Mouse (Mus musculus) hindbrain, embryonic 11.5 days (tissue): ENCODE results near the gene Atf7ip. TPM values are rescaled to one million over a fixed set of nuclear protein-coding genes. Genes with fewer than 3 reads are reported as not detected.

Experiments
- ATAC-seq: fragments of 200-750 bp; cut with Nextera tagmentation; 2 replicates; pipeline ENCODE4 v1.8.0; 2017; ENCODE audit warnings: mild to moderate bottlenecking, moderate TSS enrichment, moderate library complexity; ENCODE audit not compliant: low FRiP score
- DNase-seq: peaks from one replicate; pipeline ENCODE4 v3.0.0-alpha.2; 2015; ENCODE audit warnings: low spot score
- H3K27ac ChIP-seq: fragments of 300-500 bp; sonication (generic); 2 replicates; pipeline ENCODE4 v1.5.1; 2014; ENCODE audit warnings: mild to moderate bottlenecking, low read depth, low read length
- H3K27me3 ChIP-seq: fragments of 300-500 bp; sonication (generic); 2 replicates; pipeline ENCODE4 v1.6.1; 2014; ENCODE audit warnings: mild to moderate bottlenecking, low read length, moderate library complexity, mixed read lengths; ENCODE audit not compliant: control insufficient read depth, insufficient read depth
- H3K36me3 ChIP-seq: fragments of 300-500 bp; sonication (generic); 2 replicates; pipeline ENCODE4 v1.6.1; 2014; ENCODE audit warnings: mild to moderate bottlenecking, low read length, moderate library complexity, mixed read lengths; ENCODE audit not compliant: control insufficient read depth, insufficient read depth
- H3K4me1 ChIP-seq: fragments of 300-500 bp; sonication (generic); replicated peaks from 2 replicates; pipeline ENCODE4 v1.6.1; 2014; ENCODE audit warnings: low read length, mixed read lengths; ENCODE audit not compliant: control insufficient read depth, insufficient read depth
- H3K4me2 ChIP-seq: fragments of 300-500 bp; sonication (generic); replicated peaks from 2 replicates; pipeline ENCODE4 v1.6.1; 2014; ENCODE audit warnings: mild to moderate bottlenecking, low read depth, low read length
- H3K4me3 ChIP-seq: fragments of 300-500 bp; sonication (generic); 2 replicates; pipeline ENCODE4 v1.5.1; 2014; ENCODE audit warnings: low read depth, low read length
- H3K9ac ChIP-seq: fragments of 300-500 bp; sonication (generic); 2 replicates; pipeline ENCODE4 v1.6.1; 2014; ENCODE audit warnings: low read depth, low read length
- H3K9me3 ChIP-seq: fragments of 300-500 bp; sonication (generic); 2 replicates; pipeline ENCODE4 v1.6.1; 2016; ENCODE audit warnings: low read length; ENCODE audit not compliant: control insufficient read depth
- WGBS: fragments of 180-500 bp; shearing (Covaris S2); extraction: QIAGEN DNeasy Blood & Tissue Kit; methylation state at CpG from one replicate; pipeline ENCODE4 v1.1.7; 2014; 5-methylcytosine and 5-hydroxymethylcytosine counted together
- polyA plus RNA-seq: library from polyadenylated mRNA; unstranded; fragments of >200 nt; fragmentation: Nextera tagmentation; extraction: Ambion mirVana; gene quantifications from 2 replicates; pipeline ENCODE4 v1.2.1, GENCODE M21; 2014

Gene Atf7ip
- polyA plus RNA-seq, 1 experiment from 2014 or later, result 73.7 TPM

DNA sequence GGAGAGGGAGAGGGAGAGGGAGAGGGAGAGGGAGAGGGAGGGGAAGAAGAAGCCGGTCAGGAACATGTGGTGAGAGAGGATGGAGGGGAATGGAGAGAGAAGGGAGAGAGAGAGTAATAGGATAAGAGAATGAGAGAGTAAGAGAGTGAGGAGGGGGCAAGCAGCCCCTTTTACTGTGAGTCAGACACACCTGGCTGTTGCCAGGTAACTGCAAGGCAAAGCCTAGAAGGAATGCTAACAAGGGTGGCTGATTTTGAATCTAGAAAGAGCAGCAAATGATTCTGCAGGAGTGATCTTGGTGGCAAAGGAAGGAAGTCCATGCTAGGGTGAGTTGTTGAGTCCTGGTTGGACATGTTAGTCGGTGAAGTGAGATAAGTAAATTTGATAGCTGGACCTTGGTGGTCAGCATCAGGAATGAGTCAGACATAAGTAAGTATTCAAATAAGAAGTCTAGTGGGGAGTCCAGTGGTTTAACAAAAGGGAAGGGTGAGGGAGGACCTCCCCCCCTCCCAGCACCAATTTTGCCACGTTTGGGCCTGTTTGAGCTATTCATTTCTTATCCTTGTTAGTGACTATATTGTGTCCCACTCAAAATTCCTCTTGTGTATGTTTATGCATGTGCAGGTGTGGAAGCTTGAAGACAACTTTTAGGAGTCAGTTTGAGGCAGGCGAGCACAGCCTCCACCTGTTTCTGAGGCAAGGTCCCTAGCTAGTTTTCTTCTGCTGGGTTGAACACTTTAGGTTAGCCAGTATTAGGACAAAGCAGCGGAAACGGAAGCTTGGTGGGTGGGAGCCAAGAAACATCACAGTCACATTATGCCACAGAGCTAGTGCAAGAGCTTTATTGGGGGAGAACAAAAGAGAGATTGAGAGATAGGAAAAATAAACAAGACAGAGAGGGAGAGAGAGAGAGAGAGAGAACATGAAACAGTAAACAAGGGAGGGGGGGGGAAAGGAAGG is 15.2 kb upstream of the Atf7ip start:
- no peak overlapping the region for H3K4me3 ChIP-seq
- H3K27ac ChIP-seq, result no peak overlapping the region
- 73% methylated on average over 6 of the region's 6 CpGs for WGBS
- no peaks in the 10 kb centered on the region for H3K36me3 ChIP-seq
- no peaks in the 10 kb centered on the region for H3K27me3 ChIP-seq
- H3K4me2 ChIP-seq, result no peak overlapping the region
- H3K9me3 ChIP-seq, result no peaks in the 10 kb centered on the region
- ATAC-seq (no peak), DNase-seq (no peak)
- H3K9ac ChIP-seq, result no peak overlapping the region
- no peaks in the 10 kb centered on the region for H3K4me1 ChIP-seq

DNA sequence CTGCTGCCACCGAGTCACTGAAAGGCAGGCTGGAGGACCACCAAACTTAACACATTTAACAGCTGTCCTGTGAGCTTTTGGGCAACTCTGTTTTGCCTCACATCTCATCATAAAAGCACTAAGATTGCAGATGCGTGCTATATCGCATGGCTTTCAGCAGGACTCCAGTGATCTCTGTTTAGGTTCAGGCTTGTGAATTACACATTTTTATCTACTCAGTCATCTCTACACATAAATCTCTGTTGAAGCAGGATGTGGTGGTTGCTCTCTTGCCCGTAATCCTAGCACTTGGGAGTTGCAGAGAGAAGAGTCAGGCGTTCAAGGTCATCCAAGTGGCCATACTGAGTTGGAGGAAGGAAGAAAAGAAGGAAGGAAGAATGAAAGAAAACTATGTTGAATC is 14.3 kb upstream of the Atf7ip start:
- 86% methylated on average over 5 of the region's 5 CpGs for WGBS
- ATAC-seq (no peak), DNase-seq (no peak)
- no peaks in the 10 kb centered on the region for H3K4me1 ChIP-seq
- no peaks in the 10 kb centered on the region for H3K36me3 ChIP-seq
- H3K9me3 ChIP-seq, result no peaks in the 10 kb centered on the region
- H3K4me3 ChIP-seq, result no peak overlapping the region
- no peak overlapping the region for H3K4me2 ChIP-seq
- H3K9ac ChIP-seq, result no peak overlapping the region
- no peaks in the 10 kb centered on the region for H3K27me3 ChIP-seq
- no peak overlapping the region for H3K27ac ChIP-seq

DNA sequence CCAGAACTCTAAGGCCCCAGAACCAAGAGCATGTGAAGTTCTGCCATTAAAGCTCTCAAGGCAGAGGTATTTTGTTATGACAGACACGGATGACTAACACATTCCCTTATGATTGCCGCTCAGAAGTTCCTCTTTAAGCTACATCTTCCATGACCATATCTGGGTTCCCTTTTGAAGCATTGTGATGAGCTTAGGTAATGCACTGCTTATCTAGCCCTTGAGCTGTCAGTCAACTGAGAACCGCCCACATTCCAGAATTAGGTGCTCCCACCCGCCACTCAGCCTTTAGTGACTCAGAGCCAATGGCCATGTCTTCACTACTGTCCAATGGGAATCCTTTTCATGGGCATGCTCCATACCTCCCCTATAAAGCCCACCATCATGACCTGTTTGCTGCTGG is 13.7 kb upstream of the Atf7ip start:
- Histone ChIP-seq H3K9me3 (no peaks in the 10 kb centered on the region), H3K27me3 (no peaks in the 10 kb centered on the region), H3K4me2 (no peak overlapping the region), H3K36me3 (no peaks in the 10 kb centered on the region), H3K9ac (no peak overlapping the region), H3K4me3 (no peak overlapping the region), H3K4me1 (no peaks in the 10 kb centered on the region), H3K27ac (no peak overlapping the region)
- ATAC-seq, result no peak
- DNase-seq, result no peak
- WGBS, result 91% methylated on average over 4 of the region's 4 CpGs

DNA sequence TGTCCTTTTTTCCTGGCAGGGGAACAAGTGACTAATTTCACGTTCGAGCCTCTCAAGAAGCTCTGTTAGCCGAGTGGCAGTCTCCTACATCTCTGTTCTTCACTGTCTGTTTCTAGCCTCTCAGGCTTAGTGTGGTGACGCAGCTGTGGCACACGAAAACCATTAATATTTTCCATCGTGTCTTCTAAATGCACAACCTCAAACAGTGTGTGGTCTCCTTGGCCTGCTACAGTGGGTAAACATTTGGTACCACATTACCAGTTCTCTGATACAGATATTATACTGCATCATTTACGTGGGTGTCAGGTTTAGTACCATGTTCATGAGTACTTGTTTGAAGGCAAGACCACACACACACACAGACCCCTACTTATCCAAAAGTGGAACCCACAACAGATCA is 12.5 kb upstream of the Atf7ip start:
- Histone ChIP-seq H3K36me3 (no peaks in the 10 kb centered on the region), H3K27me3 (no peaks in the 10 kb centered on the region), H3K4me2 (no peak overlapping the region), H3K4me3 (no peak overlapping the region), H3K9me3 (no peaks in the 10 kb centered on the region), H3K27ac (no peak overlapping the region), H3K9ac (no peak overlapping the region), H3K4me1 (no peaks in the 10 kb centered on the region)
- ATAC-seq (no peak), DNase-seq (no peak)
- 90% methylated on average over 7 of the region's 7 CpGs for WGBS

DNA sequence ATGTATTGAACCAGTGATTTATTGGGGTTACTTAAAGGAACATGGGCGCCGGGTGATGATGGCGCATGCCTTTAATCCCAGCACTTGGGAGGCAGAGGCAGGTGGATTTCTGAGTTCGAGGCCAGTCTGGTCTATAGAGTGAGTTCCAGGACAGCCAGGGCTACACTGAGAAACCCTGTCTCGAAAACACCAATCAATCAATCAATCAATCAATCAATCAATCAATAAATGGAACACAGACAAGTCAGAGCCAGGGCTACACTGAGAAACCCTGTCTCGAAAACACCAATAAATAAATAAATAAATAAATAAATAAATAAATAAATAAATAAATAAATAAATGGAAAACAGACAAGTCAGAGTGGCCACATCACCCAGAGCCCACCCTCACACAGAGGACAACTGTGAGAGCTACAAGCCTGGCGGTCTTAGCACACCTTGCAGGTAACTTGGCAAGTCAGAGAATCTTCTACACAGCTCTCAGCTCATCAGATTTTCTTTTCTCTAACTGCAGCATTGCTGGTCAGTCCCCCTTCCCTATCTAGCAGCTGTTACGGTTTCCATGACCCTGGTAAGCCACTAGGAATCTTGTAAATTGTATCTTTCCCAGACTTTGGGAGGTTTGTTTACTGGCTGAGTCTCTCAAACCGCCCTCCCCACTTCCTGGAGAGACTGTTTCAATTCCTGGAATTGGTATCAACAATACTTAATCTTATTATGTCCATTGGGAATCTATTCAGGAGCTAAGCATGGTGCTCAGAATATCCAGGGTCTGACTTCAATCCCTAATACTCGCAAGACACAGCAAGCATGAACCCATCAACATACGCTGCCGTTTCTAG is 11.8 kb upstream of the Atf7ip start:
- Histone ChIP-seq H3K9me3 (no peaks in the 10 kb centered on the region), H3K27ac (no peak overlapping the region), H3K4me2 (no peak overlapping the region), H3K9ac (no peak overlapping the region), H3K4me1 (no peaks in the 10 kb centered on the region), H3K36me3 (no peaks in the 10 kb centered on the region), H3K4me3 (no peak overlapping the region), H3K27me3 (no peaks in the 10 kb centered on the region)
- DNase-seq (no peak), ATAC-seq (no peak)
- 93% methylated on average over 12 of the region's 12 CpGs for WGBS

DNA sequence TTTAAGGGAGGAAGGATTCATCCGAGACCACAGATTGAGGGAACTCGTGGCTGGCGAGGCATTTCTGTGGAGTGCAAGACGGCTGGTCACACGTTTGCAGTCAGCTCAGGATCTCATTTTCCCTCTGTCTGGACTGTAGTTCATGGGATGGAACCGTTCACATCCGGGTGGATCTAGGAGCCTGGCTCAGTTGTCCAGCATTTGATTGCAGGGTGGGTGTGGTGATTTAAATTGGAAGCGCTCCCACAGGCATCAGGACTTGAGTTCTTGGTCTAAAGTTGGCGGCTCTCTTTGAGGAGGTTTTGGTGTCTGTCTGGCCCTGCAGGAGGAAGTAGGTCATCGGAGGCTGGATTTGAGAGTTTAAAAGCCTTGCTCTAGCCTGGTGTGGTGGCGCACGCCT is 10.9 kb upstream of the Atf7ip start:
- H3K4me3 ChIP-seq, result no peak overlapping the region
- WGBS, result 93% methylated on average over 12 of the region's 12 CpGs
- no peaks in the 10 kb centered on the region for H3K4me1 ChIP-seq
- DNase-seq (no peak), ATAC-seq (no peak)
- no peaks in the 10 kb centered on the region for H3K27me3 ChIP-seq
- no peaks in the 10 kb centered on the region for H3K36me3 ChIP-seq
- H3K9me3 ChIP-seq, result no peaks in the 10 kb centered on the region
- H3K27ac ChIP-seq, result no peak overlapping the region
- H3K4me2 ChIP-seq, result no peak overlapping the region
- no peak overlapping the region for H3K9ac ChIP-seq

DNA sequence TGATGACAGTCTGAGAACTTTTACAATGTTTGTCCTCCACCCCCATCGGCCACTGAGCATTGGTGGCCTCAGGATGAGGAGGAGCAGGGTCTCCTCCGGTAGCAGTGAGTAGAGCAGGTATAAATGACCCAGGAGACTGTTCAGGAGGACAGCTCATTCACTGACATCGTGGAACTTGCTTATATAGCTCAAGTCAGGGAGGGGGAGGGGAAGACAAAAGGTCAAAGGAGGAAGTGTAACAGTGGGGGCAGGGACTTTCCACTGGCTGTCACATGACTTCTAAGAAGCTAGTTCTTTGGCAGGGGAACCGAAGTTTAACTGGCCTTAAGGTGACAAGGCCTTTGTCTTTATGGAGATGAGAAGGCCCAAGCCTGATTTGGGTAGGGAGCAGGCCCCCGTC is 8.2 kb upstream of the Atf7ip start:
- Histone ChIP-seq H3K4me2 (no peak overlapping the region), H3K9ac (no peak overlapping the region), H3K27ac (no peak overlapping the region), H3K27me3 (no peaks in the 10 kb centered on the region), H3K9me3 (no peaks in the 10 kb centered on the region), H3K4me3 (no peak overlapping the region), H3K4me1 (no peaks in the 10 kb centered on the region), H3K36me3 (no peaks in the 10 kb centered on the region)
- WGBS, result 60% methylated on average over 5 of the region's 5 CpGs
- no peak for ATAC-seq
- no peak for DNase-seq

DNA sequence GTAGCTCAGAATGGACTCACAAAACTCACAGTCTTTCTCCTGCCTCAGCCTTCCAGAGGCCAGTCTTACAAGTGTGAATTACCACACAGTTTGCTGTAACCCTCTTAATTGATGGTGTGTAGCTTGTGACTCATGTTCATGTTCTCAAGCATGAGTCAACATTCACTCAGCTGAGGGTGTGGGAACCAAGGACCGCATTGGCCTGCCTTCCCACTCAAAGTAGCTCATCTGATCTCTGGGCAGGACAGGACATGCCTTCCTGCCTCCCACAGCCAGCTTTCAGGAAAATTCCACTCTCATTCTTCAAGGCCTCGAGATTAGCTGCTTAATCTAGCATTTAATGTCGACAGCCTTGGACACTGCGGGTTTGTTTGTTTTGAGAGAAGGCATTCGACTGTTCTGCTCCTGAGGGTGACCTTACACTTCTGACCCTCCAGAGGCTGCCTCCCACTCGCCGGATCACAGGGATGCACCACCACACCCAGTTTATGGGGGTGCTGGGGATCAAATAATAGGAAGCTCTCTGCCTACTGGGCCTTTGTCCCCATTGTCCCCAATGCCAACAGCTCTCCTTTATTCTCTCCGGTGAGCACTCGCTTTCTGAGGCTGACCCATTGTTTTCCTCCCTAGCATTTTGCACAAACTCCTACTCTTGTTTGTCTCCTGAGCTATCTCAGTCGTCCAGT is 6.5 kb upstream of the Atf7ip start:
- Histone ChIP-seq H3K36me3 (no peaks in the 10 kb centered on the region), H3K9ac (no peak overlapping the region), H3K4me2 (no peak overlapping the region), H3K9me3 (no peaks in the 10 kb centered on the region), H3K4me3 (no peak overlapping the region), H3K4me1 (no peaks in the 10 kb centered on the region), H3K27ac (no peak overlapping the region), H3K27me3 (no peaks in the 10 kb centered on the region)
- no peak for ATAC-seq
- DNase-seq, result no peak
- WGBS, result 44% methylated on average over 10 of the region's 10 CpGs
